Mouse (Mus musculus) kidney, postnatal 0 days (tissue): ENCODE data around the gene Mus81. TPM values are rescaled to one million over a fixed set of nuclear protein-coding genes. Genes with fewer than 3 reads are reported as not detected.

Source experiments
- ATAC-seq: fragments of 200-750 bp; cut with Nextera tagmentation; replicated peaks from 2 replicates; pipeline ENCODE4 v1.8.0; 2017; ENCODE audit warnings: low read depth, moderate number of reproducible peaks, moderate TSS enrichment, moderate library complexity; ENCODE audit not compliant: low FRiP score
- DNase-seq: peaks from one replicate; pipeline ENCODE4 v3.0.0-alpha.2; 2016; ENCODE audit warnings: low spot score
- H3K27ac ChIP-seq: fragments of 300-500 bp; sonication (generic); 2 replicates; pipeline ENCODE4 v1.5.1; 2014; ENCODE audit warnings: mild to moderate bottlenecking
- H3K27me3 ChIP-seq: fragments of 300-500 bp; sonication (generic); 2 replicates; pipeline ENCODE4 v1.6.1; 2014; ENCODE audit warnings: low read length, mixed read lengths; ENCODE audit not compliant: insufficient read depth
- H3K36me3 ChIP-seq: fragments of 300-500 bp; sonication (generic); 2 replicates; pipeline ENCODE4 v1.6.1; 2014; ENCODE audit warnings: low read length, mixed read lengths; ENCODE audit not compliant: insufficient read depth
- H3K4me1 ChIP-seq: fragments of 300-500 bp; sonication (generic); replicated peaks from 2 replicates; pipeline ENCODE4 v1.6.1; 2014; ENCODE audit warnings: antibody characterized with exemption, low read length, mixed read lengths; ENCODE audit not compliant: insufficient read depth
- H3K4me2 ChIP-seq: fragments of 300-500 bp; sonication (generic); 2 replicates; pipeline ENCODE4 v1.6.1; 2014; ENCODE audit warnings: mild to moderate bottlenecking, low read length, moderate library complexity, mixed read lengths
- H3K4me3 ChIP-seq: fragments of 300-500 bp; sonication (generic); replicated peaks from 2 replicates; pipeline ENCODE4 v1.5.1; 2014; ENCODE audit warnings: low read depth, low read length
- H3K9ac ChIP-seq: fragments of 300-500 bp; sonication (generic); 2 replicates; pipeline ENCODE4 v1.6.1; 2014; ENCODE audit warnings: low read depth, low read length
- H3K9me3 ChIP-seq: fragments of 300-500 bp; sonication (generic); replicated peaks from 2 replicates; pipeline ENCODE4 v1.6.1; 2016; ENCODE audit warnings: low read length, inconsistent platforms, mixed read lengths
- CTCF ChIP-seq: IDR thresholded peaks from 2 replicates; pipeline ENCODE4 v1.5.1; 2016; ENCODE audit warnings: antibody characterized with exemption, low read depth, mild to moderate bottlenecking, moderate library complexity
- WGBS: fragments of 180-500 bp; shearing (Covaris S2); extraction: QIAGEN DNeasy Blood & Tissue Kit; methylation state at CpG from one replicate; pipeline ENCODE4 v1.1.7; 2014; 5-methylcytosine and 5-hydroxymethylcytosine counted together
- polyA plus RNA-seq: library from polyadenylated mRNA; unstranded; fragments of >200 nt; fragmentation: Nextera tagmentation; extraction: Ambion mirVana; gene quantifications from 2 replicates; pipeline ENCODE4 v1.2.1, GENCODE M21; 2015

Gene Mus81
- polyA plus RNA-seq, 1 experiment from 2014 or later = 31.3 TPM

GRCm38 (mm10) chr19:5516906-5517505 is 28.8 kb upstream of the Mus81 start:
- Histone ChIP-seq H3K27ac (no peak overlapping the region), H3K4me2 (no peak overlapping the region), H3K4me1 (no peaks in the 10 kb centered on the region; the same call in 1 of the 2 replicates), H3K9me3 (no peaks in the 10 kb centered on the region), H3K36me3 (no peaks in the 10 kb centered on the region), H3K4me3 (no peak overlapping the region), H3K27me3 (no peaks in the 10 kb centered on the region), H3K9ac (no peak overlapping the region)
- ATAC-seq = no peak
- TF ChIP-seq CTCF = peak; percentile 8; the same call in 1 of the 2 replicates
- DNase-seq = peak; percentile 19
- WGBS = 79% methylated on average over 8 of the region's 8 CpGs

- Histone ChIP-seq H3K9ac (no peak overlapping the region), H3K4me2 (no peak overlapping the region), H3K36me3 (no peaks in the 10 kb centered on the region), H3K4me1 (peaks cover 4% of the 10 kb centered on the region; the same call in 1 of the 2 replicates), H3K4me3 (no peak overlapping the region), H3K27ac (no peak overlapping the region), H3K27me3 (no peaks in the 10 kb centered on the region), H3K9me3 (no peaks in the 10 kb centered on the region)
- WGBS = 84% methylated on average over 7 of the region's 7 CpGs
- DNase-seq (no peak), ATAC-seq (no peak)
- peak; percentile 34; the same call in 1 of the 2 replicates for TF ChIP-seq CTCF
Measured at GRCm38 (mm10) chr19:5515840-5516777, 27.9 kb upstream of the Mus81 start.

- ATAC-seq = no peak
- no peak for TF ChIP-seq CTCF
Measured at GRCm38 (mm10) chr19:5513005-5513349, 24.8 kb upstream of the Mus81 start.

DNA sequence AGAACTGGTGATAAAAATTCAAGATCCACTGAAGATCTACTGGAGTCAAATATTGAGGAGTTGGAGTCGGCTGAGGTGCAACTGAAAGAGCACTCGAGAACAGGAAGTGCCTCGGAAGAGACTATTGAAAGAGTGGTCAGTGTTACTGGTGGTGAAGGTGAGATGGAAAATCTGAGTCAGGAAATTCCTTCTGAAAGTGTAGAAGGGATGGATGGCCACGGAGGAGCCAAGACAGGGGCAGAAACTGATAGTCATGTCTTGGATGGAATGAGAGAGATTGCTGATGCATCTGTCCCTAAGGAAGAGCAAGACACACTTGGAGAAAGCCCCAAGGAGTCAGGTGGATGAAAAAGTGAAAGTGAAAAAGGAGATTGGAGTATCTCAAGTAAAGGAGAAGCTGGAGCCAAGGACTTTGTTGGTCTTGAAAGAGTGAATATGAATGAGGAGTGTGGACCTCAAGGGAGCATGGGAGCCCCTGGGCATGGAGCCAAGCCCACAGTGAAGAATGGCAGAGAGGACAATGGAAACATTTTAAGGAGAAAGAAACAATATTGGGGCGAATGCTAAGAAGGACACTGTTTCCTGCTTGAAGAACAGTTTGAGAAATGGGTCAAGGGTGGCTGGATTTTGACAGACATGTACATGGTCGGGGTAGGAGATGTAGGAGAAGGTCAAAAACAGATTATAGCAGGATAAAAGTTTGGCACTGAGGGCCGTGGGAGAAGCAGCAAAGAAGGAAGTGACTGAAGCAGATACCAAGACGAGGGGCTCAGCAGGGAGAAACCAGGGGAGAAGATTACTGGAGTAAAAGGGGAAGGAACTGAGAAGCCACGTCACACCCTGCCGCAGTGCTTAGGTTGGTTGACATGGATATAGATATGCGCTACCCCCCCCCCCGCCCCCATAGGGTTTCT is 24.1 kb upstream of the Mus81 start:
- Histone ChIP-seq H3K36me3 (no peaks in the 10 kb centered on the region), H3K9me3 (no peaks in the 10 kb centered on the region), H3K27ac (0 out of 2 replicates have a peak overlapping the region, but pooled peaks have one; percentile 14), H3K4me3 (no peak overlapping the region), H3K9ac (no peak overlapping the region), H3K27me3 (no peaks in the 10 kb centered on the region), H3K4me1 (peaks cover 6% of the 10 kb centered on the region; the same call in 1 of the 2 replicates), H3K4me2 (peak overlapping the region; percentile 3; the same call in 1 of the 2 replicates)
- 69% methylated on average over 12 of the region's 12 CpGs for whole genome bisulfite sequencing
- no peak for TF ChIP-seq CTCF
- ATAC-seq (no peak), DNase-seq (no peak)

More at GRCm38 (mm10) chr19:5513005-5513349, 24.8 kb upstream of the Mus81 start:
- WGBS = 94% methylated on average over 3 of the region's 3 CpGs
- Histone ChIP-seq H3K27me3 (no peaks in the 10 kb centered on the region), H3K9ac (no peak overlapping the region), H3K9me3 (no peaks in the 10 kb centered on the region), H3K27ac (no peak overlapping the region), H3K4me2 (no peak overlapping the region), H3K36me3 (no peaks in the 10 kb centered on the region), H3K4me3 (no peak overlapping the region), H3K4me1 (peaks cover 6% of the 10 kb centered on the region; the same call in 1 of the 2 replicates)
- DNase-seq = no peak

GRCm38 (mm10) chr19:5511074-5511632 is 23.0 kb upstream of the Mus81 start:
- Histone ChIP-seq H3K4me3 (peak overlapping the region; percentile 39), H3K4me1 (peaks cover 6% of the 10 kb centered on the region; the same call in 1 of the 2 replicates), H3K36me3 (no peaks in the 10 kb centered on the region), H3K27me3 (no peaks in the 10 kb centered on the region), H3K9ac (peak overlapping the region; percentile 31; the same call in 1 of the 2 replicates), H3K4me2 (peak overlapping the region; percentile 71), H3K9me3 (no peaks in the 10 kb centered on the region), H3K27ac (no peak overlapping the region)
- ATAC-seq (no peak), DNase-seq (peak; percentile 33)
- 51% methylated on average over 15 of the region's 15 CpGs for WGBS
- no peak for TF ChIP-seq CTCF
